Mouse (Mus musculus): ENCODE measurements around the gene Rpgrip1l. TPM values are rescaled to one million over a fixed set of nuclear protein-coding genes. Genes with fewer than 3 reads are reported as not detected.

The Rpgrip1l gene
- polyA plus RNA-seq, 1 experiment from 2014 or later: 15.8 TPM

GRCm38 (mm10) chr8:91214287-91214686, 98.8 kb downstream of the Rpgrip1l start:
- Histone ChIP-seq H3K27ac (no peak overlapping the region), H3K9me3 (no peaks in the 10 kb centered on the region), H3K9ac (no peak overlapping the region), H3K27me3 (no peaks in the 10 kb centered on the region), H3K36me3 (replicated peaks) (0 out of 2 replicates have a peak, but pooled peaks cover 6% of the 10 kb centered on the region), H3K4me3 (replicated peaks) (no peak overlapping the region), H3K4me1 (peaks cover 2% of the 10 kb centered on the region; the same call in 1 of the 2 replicates), H3K4me2 (no peak overlapping the region)
- 75% methylated on average over 3 of the region's 3 CpGs for WGBS
- ATAC-seq (ENCODE audit: low FRiP score): no peak

DNA sequence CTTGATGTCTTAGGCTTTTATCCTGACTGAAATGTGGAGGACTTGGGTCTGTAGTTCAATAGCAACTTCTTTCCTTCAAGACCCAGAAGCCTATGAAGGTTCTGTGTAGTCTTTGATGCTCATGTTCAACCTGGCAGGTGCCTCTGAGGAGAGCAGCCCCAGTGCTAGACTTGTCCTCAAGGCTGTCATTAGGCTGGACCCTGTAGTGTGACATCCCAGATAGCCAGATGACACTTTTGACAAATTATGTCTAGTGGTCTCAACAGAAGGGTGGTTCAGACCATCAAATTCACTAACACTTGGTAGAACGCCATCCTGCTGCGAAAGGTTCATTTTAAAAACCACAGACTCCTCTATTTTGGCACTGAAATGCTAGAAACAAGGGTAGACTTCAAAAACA, 100.1 kb downstream of the Rpgrip1l start:
- Histone ChIP-seq H3K4me2 (no peak overlapping the region), H3K4me1 (peaks cover 2% of the 10 kb centered on the region; the same call in 1 of the 2 replicates), H3K9ac (no peak overlapping the region), H3K27ac (no peak overlapping the region), H3K9me3 (no peaks in the 10 kb centered on the region), H3K27me3 (no peaks in the 10 kb centered on the region), H3K4me3 (replicated peaks) (no peak overlapping the region), H3K36me3 (replicated peaks) (0 out of 2 replicates have a peak, but pooled peaks cover 5% of the 10 kb centered on the region)
- ATAC-seq (ENCODE audit: low FRiP score): no peak
- 92% methylated on average over 2 of the region's 2 CpGs for WGBS

- Histone ChIP-seq H3K9ac (no peak overlapping the region), H3K27ac (no peak overlapping the region), H3K4me2 (no peak overlapping the region), H3K36me3 (replicated peaks) (no peaks in the 10 kb centered on the region), H3K9me3 (no peaks in the 10 kb centered on the region), H3K4me1 (no peaks in the 10 kb centered on the region), H3K4me3 (replicated peaks) (no peak overlapping the region), H3K27me3 (no peaks in the 10 kb centered on the region)
- ATAC-seq (ENCODE audit: low FRiP score): no peak
- 86% methylated on average over 3 of the region's 3 CpGs for WGBS
Observed at GRCm38 (mm10) chr8:91209658-91210057, 103.4 kb downstream of the Rpgrip1l start.

DNA sequence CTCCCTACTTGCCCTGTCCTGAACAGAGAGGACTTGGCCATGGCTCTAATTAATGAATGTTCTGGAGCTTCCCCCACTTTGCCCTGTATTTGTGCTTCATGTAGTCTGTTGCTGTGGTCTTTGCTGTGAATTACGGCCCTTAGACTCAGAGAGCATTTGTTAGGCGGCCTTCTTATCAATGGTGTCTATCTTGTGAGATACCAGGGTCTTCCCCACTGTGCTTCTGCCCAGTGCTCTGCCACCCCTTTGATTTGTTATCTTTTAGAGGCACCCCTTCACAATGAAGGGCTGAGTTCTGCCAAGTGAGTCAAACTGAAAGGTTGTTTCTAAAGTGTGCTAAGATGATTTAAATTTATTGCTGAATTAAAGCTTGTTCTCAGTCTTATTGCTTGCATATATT, 105.4 kb downstream of the Rpgrip1l start:
- Histone ChIP-seq H3K27ac (no peak overlapping the region), H3K9me3 (no peaks in the 10 kb centered on the region), H3K4me3 (replicated peaks) (no peak overlapping the region), H3K27me3 (no peaks in the 10 kb centered on the region), H3K4me2 (no peak overlapping the region), H3K36me3 (replicated peaks) (no peaks in the 10 kb centered on the region), H3K9ac (no peak overlapping the region), H3K4me1 (no peaks in the 10 kb centered on the region)
- WGBS: 86% methylated on average over 2 of the region's 2 CpGs
- ATAC-seq (ENCODE audit: low FRiP score): no peak

DNA sequence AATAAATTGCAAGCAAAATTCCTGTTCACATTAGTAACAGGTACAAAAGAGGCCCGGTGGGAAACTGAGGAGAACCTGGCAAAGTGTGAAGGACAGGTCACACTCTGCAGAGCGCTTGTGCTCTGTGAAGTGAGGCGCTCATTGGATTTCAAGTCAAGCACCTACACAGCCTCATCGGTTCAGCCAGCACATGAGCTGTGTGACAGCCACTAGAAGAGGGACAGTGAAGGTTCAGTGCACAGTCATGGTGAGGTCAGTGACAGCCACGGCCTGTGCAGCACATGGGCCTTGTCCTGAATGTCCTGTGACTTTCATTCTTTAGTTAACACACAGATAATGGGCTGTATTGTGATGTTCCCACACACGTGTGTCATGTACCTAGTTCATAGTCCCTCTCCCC, 107.2 kb downstream of the Rpgrip1l start:
- Histone ChIP-seq H3K4me3 (replicated peaks) (no peak overlapping the region), H3K4me1 (no peaks in the 10 kb centered on the region), H3K4me2 (no peak overlapping the region), H3K27me3 (no peaks in the 10 kb centered on the region), H3K36me3 (replicated peaks) (no peaks in the 10 kb centered on the region), H3K27ac (no peak overlapping the region), H3K9ac (no peak overlapping the region), H3K9me3 (no peaks in the 10 kb centered on the region)
- 82% methylated on average over 6 of the region's 6 CpGs for WGBS
- ATAC-seq (ENCODE audit: low FRiP score): no peak

DNA sequence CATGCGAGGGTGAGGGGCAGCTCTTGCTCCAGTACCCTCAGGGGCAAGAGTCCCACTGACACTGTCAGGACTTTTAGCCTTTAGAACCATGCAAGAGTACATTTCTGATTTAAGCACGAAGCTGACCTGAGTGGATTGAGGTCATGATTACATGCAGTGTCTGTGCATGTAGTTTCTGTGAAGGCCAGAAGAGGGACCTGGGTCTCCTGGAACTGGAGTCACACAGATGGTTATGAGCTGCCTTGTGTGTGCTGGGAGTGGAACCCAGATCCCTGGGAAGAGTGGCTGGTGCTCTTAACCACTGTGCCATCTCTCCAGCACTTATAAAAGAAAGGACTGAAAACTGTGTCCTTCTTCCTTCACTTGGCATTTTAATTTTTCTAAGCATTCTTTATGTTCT, 111.9 kb downstream of the Rpgrip1l start:
- Histone ChIP-seq H3K27me3 (peaks cover 7% of the 10 kb centered on the region; the same call in 1 of the 2 replicates), H3K4me1 (peaks cover 5% of the 10 kb centered on the region; the same call in 1 of the 2 replicates), H3K27ac (no peak overlapping the region), H3K9ac (no peak overlapping the region), H3K4me2 (no peak overlapping the region), H3K4me3 (replicated peaks) (no peak overlapping the region), H3K36me3 (replicated peaks) (no peaks in the 10 kb centered on the region), H3K9me3 (no peaks in the 10 kb centered on the region)
- ATAC-seq (ENCODE audit: low FRiP score): no peak
- WGBS: 75% methylated on average over 2 of the region's 2 CpGs

DNA sequence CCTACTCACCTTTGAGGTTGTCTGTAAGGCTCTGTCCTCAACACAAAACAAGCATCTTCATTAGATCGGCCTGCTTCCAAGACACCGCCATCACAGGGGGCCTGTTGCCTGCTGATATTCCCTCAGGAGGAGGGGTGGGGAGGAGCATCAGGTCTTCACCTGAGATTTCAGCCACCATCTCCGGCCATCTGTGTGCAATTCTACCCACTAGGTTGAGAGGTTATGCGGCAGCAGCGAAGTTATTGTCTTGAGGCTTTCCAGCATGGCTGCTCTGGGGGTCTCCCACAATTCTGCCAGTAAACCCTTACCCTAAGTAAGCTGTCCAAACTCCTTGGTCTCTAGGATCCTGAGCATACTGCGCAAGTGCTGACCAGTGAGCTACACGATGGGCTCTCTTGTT, 113.2 kb downstream of the Rpgrip1l start, which contains the start of gene Aktip:
Aktip (minus strand) TSS at position 101 of the 400 bp plus-strand sequence.
- WGBS: 94% methylated on average over 7 of the region's 7 CpGs
- ATAC-seq (ENCODE audit: low FRiP score): no peak
- no peak within 1 kb of the TSS for H3K4me3 ChIP-seq (replicated peaks)

GRCm38 (mm10) chr8:91198036-91198435, 115.0 kb downstream of the Rpgrip1l start:
- Histone ChIP-seq H3K4me2 (no peak overlapping the region), H3K9me3 (no peaks in the 10 kb centered on the region), H3K27ac (no peak overlapping the region), H3K4me3 (replicated peaks) (no peak overlapping the region), H3K36me3 (replicated peaks) (no peaks in the 10 kb centered on the region), H3K4me1 (peaks cover 5% of the 10 kb centered on the region; the same call in 1 of the 2 replicates), H3K27me3 (peaks cover 31% of the 10 kb centered on the region), H3K9ac (no peak overlapping the region)
- 47% methylated on average over 3 of the region's 3 CpGs for WGBS
- no peak for ATAC-seq (ENCODE audit: low FRiP score)

More for the DNA sequence above, 113.2 kb downstream of the Rpgrip1l start, which contains the start of gene Aktip:
- Histone ChIP-seq H3K9me3 (no peaks in the 10 kb centered on the region), H3K27ac (no peak within 1 kb of the TSS), H3K9ac (no peak within 1 kb of the TSS), H3K4me2 (no peak within 1 kb of the TSS), H3K27me3 (peaks cover 14% of the 10 kb centered on the region; the same call in 1 of the 2 replicates), H3K36me3 (replicated peaks) (no peaks in the 10 kb centered on the region), H3K4me1 (peaks cover 5% of the 10 kb centered on the region; the same call in 1 of the 2 replicates)

DNA sequence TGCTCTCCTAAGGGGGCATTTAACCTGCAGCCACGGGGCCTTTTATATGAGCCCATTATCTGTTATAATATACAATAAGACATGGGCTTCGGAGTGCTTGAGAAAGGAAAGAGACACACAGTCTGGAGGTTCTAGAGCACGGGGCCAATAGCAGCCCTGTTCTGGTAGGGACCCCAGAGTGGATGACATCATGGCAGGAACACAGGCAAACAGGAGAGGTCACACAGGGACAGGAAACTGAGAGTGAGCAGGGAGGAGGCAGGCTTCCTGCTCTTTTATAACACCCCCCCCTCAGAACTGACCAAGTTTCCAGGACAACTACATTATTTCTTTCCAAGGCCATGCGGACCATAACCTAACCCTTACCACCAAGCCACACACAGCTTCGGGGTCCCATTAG, 115.8 kb downstream of the Rpgrip1l start:
- H3K27ac ChIP-seq: no peak overlapping the region
- peaks cover 39% of the 10 kb centered on the region for H3K27me3 ChIP-seq
- WGBS: 84% methylated on average over 5 of the region's 5 CpGs
- ATAC-seq (ENCODE audit: low FRiP score): no peak
- H3K9ac ChIP-seq: no peak overlapping the region
- H3K36me3 ChIP-seq (replicated peaks): no peaks in the 10 kb centered on the region
- no peak overlapping the region for H3K4me2 ChIP-seq
- H3K4me3 ChIP-seq (replicated peaks): no peak overlapping the region
- peaks cover 5% of the 10 kb centered on the region; the same call in 1 of the 2 replicates for H3K4me1 ChIP-seq
- H3K9me3 ChIP-seq: no peaks in the 10 kb centered on the region

GRCm38 (mm10) chr8:91196661-91197060, 116.4 kb downstream of the Rpgrip1l start:
- Histone ChIP-seq H3K4me2 (no peak overlapping the region), H3K27ac (no peak overlapping the region), H3K36me3 (replicated peaks) (no peaks in the 10 kb centered on the region), H3K9ac (no peak overlapping the region), H3K9me3 (no peaks in the 10 kb centered on the region), H3K4me1 (peaks cover 5% of the 10 kb centered on the region; the same call in 1 of the 2 replicates), H3K27me3 (peaks cover 44% of the 10 kb centered on the region), H3K4me3 (replicated peaks) (no peak overlapping the region)
- ATAC-seq (ENCODE audit: low FRiP score): no peak
- 80% methylated on average over 12 of the region's 12 CpGs for WGBS

GRCm38 (mm10) chr8:91194081-91194480, 119.0 kb downstream of the Rpgrip1l start:
- WGBS: 91% methylated on average over 2 of the region's 2 CpGs
- no peak for ATAC-seq (ENCODE audit: low FRiP score)
- peaks cover 54% of the 10 kb centered on the region for H3K27me3 ChIP-seq
- no peak overlapping the region for H3K4me2 ChIP-seq
- peaks cover 16% of the 10 kb centered on the region for H3K4me1 ChIP-seq
- H3K4me3 ChIP-seq (replicated peaks): no peak overlapping the region
- H3K9ac ChIP-seq: no peak overlapping the region
- no peaks in the 10 kb centered on the region for H3K9me3 ChIP-seq
- no peak overlapping the region for H3K27ac ChIP-seq
- H3K36me3 ChIP-seq (replicated peaks): no peaks in the 10 kb centered on the region

GRCm38 (mm10) chr8:91192941-91193340, 120.1 kb downstream of the Rpgrip1l start:
- WGBS: 87% methylated on average over 5 of the region's 5 CpGs
- H3K4me1 ChIP-seq: peaks cover 12% of the 10 kb centered on the region
- H3K4me3 ChIP-seq (replicated peaks): no peak overlapping the region
- no peak overlapping the region for H3K27ac ChIP-seq
- H3K9me3 ChIP-seq: no peaks in the 10 kb centered on the region
- no peaks in the 10 kb centered on the region for H3K36me3 ChIP-seq (replicated peaks)
- H3K4me2 ChIP-seq: no peak overlapping the region
- ATAC-seq (ENCODE audit: low FRiP score): no peak
- peaks cover 65% of the 10 kb centered on the region for H3K27me3 ChIP-seq
- H3K9ac ChIP-seq: no peak overlapping the region

- no peak overlapping the region for H3K27ac ChIP-seq
- H3K9ac ChIP-seq: no peak overlapping the region
- no peak overlapping the region for H3K4me3 ChIP-seq (replicated peaks)
Observed at GRCm38 (mm10) chr8:91190816-91191340, 122.2 kb downstream of the Rpgrip1l start.

More at GRCm38 (mm10) chr8:91190816-91191340, 122.2 kb downstream of the Rpgrip1l start:
- Histone ChIP-seq H3K4me2 (peak overlapping the region; percentile 39), H3K27me3 (peaks cover 69% of the 10 kb centered on the region), H3K9me3 (no peaks in the 10 kb centered on the region), H3K36me3 (replicated peaks) (no peaks in the 10 kb centered on the region), H3K4me1 (peaks cover 11% of the 10 kb centered on the region)
- 2% methylated on average over 17 of the region's 17 CpGs for WGBS
- peak; percentile 84 for ATAC-seq (ENCODE audit: low FRiP score)

Data from forebrain, embryonic 12.5 days (tissue).